Mouse (Mus musculus) stomach, embryonic 14.5 days (tissue): ENCODE results near the gene Setdb1. TPM values are rescaled to one million over a fixed set of nuclear protein-coding genes. Genes with fewer than 3 reads are reported as not detected.
A peak's percentile ranks its signal among the peaks of the same experiment; 100 is the strongest.

Source experiments
- ATAC-seq: fragments of 200-750 bp; cut with Nextera tagmentation; 2 replicates; pipeline ENCODE4 v1.8.0; 2017; ENCODE audit warnings: low read depth, moderate TSS enrichment; ENCODE audit not compliant: insufficient number of reproducible peaks, insufficient read depth, low FRiP score
- H3K27ac ChIP-seq: fragments of 300-500 bp; sonication (generic); 2 replicates; pipeline ENCODE4 v1.5.1; 2014; ENCODE audit warnings: mild to moderate bottlenecking, low read length, moderate library complexity, mixed read lengths
- H3K27me3 ChIP-seq: fragments of 300-500 bp; sonication (generic); 2 replicates; pipeline ENCODE4 v1.6.1; 2014; ENCODE audit warnings: low read length, control low read depth, mixed read lengths; ENCODE audit not compliant: control insufficient read depth, insufficient read depth
- H3K36me3 ChIP-seq: fragments of 300-500 bp; sonication (generic); 2 replicates; pipeline ENCODE4 v1.6.1; 2014; ENCODE audit warnings: mild to moderate bottlenecking, control low read depth, low read length, moderate library complexity, mixed read lengths; ENCODE audit not compliant: control insufficient read depth, insufficient read depth
- H3K4me1 ChIP-seq: fragments of 300-500 bp; sonication (generic); 2 replicates; pipeline ENCODE4 v1.6.1; 2014; ENCODE audit warnings: low read length, control low read depth, mixed read lengths; ENCODE audit not compliant: control insufficient read depth, insufficient read depth
- H3K4me2 ChIP-seq: fragments of 300-500 bp; sonication (generic); replicated peaks from 2 replicates; pipeline ENCODE4 v1.6.1; 2014; ENCODE audit warnings: low read depth, low read length, control low read depth
- H3K4me3 ChIP-seq: fragments of 300-500 bp; sonication (generic); 2 replicates; pipeline ENCODE4 v1.5.1; 2014; ENCODE audit warnings: low read depth, low read length, control low read depth
- H3K9ac ChIP-seq: fragments of 300-500 bp; sonication (generic); replicated peaks from 2 replicates; pipeline ENCODE4 v1.6.1; 2014; ENCODE audit warnings: low read depth, mild to moderate bottlenecking, control low read depth, low read length, moderate library complexity, mixed read lengths
- H3K9me3 ChIP-seq: fragments of 300-500 bp; sonication (generic); 2 replicates; pipeline ENCODE4 v1.6.1; 2016; ENCODE audit warnings: low read depth, low read length, control low read depth; ENCODE audit not compliant: control insufficient read depth
- WGBS: fragments of 180-500 bp; shearing (Covaris S2); extraction: QIAGEN DNeasy Blood & Tissue Kit; methylation state at CpG from one replicate; pipeline ENCODE4 v1.1.7; 2014; 5-methylcytosine and 5-hydroxymethylcytosine counted together
- polyA plus RNA-seq: library from polyadenylated mRNA; unstranded; fragments of >200 nt; fragmentation: Nextera tagmentation; extraction: Ambion mirVana; gene quantifications from 2 replicates; pipeline ENCODE4 v1.2.1, GENCODE M21; 2014

Setdb1 gene
- polyA plus RNA-seq, 1 experiment from 2014 or later, result 50.8 TPM

GRCm38 (mm10) chr3:95310496-95310895, 46.5 kb downstream of the Setdb1 start:
- Histone ChIP-seq H3K4me3 (no peak overlapping the region), H3K9ac (no peak overlapping the region), H3K4me2 (no peak overlapping the region), H3K27ac (no peak overlapping the region), H3K9me3 (no peaks in the 10 kb centered on the region), H3K36me3 (no peaks in the 10 kb centered on the region), H3K4me1 (no peaks in the 10 kb centered on the region), H3K27me3 (no peaks in the 10 kb centered on the region)
- WGBS, result 56% methylated on average over 3 of the region's 3 CpGs
- ATAC-seq, result no peak

- Histone ChIP-seq H3K9ac (no peak within 1 kb of the TSS), H3K4me3 (no peak within 1 kb of the TSS), H3K36me3 (no peaks in the 10 kb centered on the region), H3K4me1 (no peaks in the 10 kb centered on the region), H3K27me3 (no peaks in the 10 kb centered on the region), H3K4me2 (no peak within 1 kb of the TSS), H3K27ac (no peak within 1 kb of the TSS), H3K9me3 (no peaks in the 10 kb centered on the region)
- 57% methylated on average over 7 of the region's 7 CpGs for WGBS
- no peak for ATAC-seq
Measured at GRCm38 (mm10) chr3:95307100-95307499, 49.9 kb downstream of the Setdb1 start, which contains the start of gene Anxa9. Anxa9 (minus strand) TSS chr3:95307176.

GRCm38 (mm10) chr3:95306244-95306643, 50.8 kb downstream of the Setdb1 start:
- no peak overlapping the region for H3K9ac ChIP-seq
- H3K36me3 ChIP-seq, result no peaks in the 10 kb centered on the region
- no peaks in the 10 kb centered on the region for H3K9me3 ChIP-seq
- ATAC-seq, result no peak
- no peaks in the 10 kb centered on the region for H3K4me1 ChIP-seq
- no peaks in the 10 kb centered on the region for H3K27me3 ChIP-seq
- no peak overlapping the region for H3K4me3 ChIP-seq
- no peak overlapping the region for H3K4me2 ChIP-seq
- H3K27ac ChIP-seq, result no peak overlapping the region
- 69% methylated on average over 4 of the region's 4 CpGs for WGBS

GRCm38 (mm10) chr3:95301204-95301796, 55.7 kb downstream of the Setdb1 start:
- Histone ChIP-seq H3K4me3 (no peak overlapping the region), H3K27ac (no peak overlapping the region), H3K4me1 (no peaks in the 10 kb centered on the region), H3K4me2 (no peak overlapping the region), H3K27me3 (no peaks in the 10 kb centered on the region), H3K9me3 (no peaks in the 10 kb centered on the region), H3K9ac (no peak overlapping the region), H3K36me3 (0 out of 2 replicates have a peak, but pooled peaks cover 3% of the 10 kb centered on the region)
- 70% methylated on average over 3 of the region's 3 CpGs for WGBS
- no peak for ATAC-seq

GRCm38 (mm10) chr3:95298018-95298417, 59.0 kb downstream of the Setdb1 start:
- H3K4me3 ChIP-seq, result no peak overlapping the region
- H3K27me3 ChIP-seq, result no peaks in the 10 kb centered on the region
- H3K4me2 ChIP-seq, result no peak overlapping the region
- no peaks in the 10 kb centered on the region for H3K9me3 ChIP-seq
- no peak for ATAC-seq
- 86% methylated on average over 7 of the region's 7 CpGs for WGBS
- H3K36me3 ChIP-seq, result peaks cover 18% of the 10 kb centered on the region
- no peak overlapping the region for H3K9ac ChIP-seq
- no peak overlapping the region for H3K27ac ChIP-seq
- H3K4me1 ChIP-seq, result no peaks in the 10 kb centered on the region

- Histone ChIP-seq H3K27ac (0 out of 2 replicates have a peak overlapping the region, but pooled peaks have one; percentile 21), H3K36me3 (peaks cover 31% of the 10 kb centered on the region), H3K4me2 (no peak overlapping the region), H3K27me3 (no peaks in the 10 kb centered on the region), H3K4me1 (no peaks in the 10 kb centered on the region), H3K9me3 (no peaks in the 10 kb centered on the region), H3K4me3 (no peak overlapping the region), H3K9ac (no peak overlapping the region)
- 10% methylated on average over 5 of the region's 5 CpGs for WGBS
- 0 out of 2 replicates have a peak, but pooled peaks have one; percentile 30 for ATAC-seq
Measured at GRCm38 (mm10) chr3:95296103-95296469, 60.9 kb downstream of the Setdb1 start.

GRCm38 (mm10) chr3:95295321-95296102, 61.5 kb downstream of the Setdb1 start:
- Histone ChIP-seq H3K4me1 (no peaks in the 10 kb centered on the region), H3K36me3 (peaks cover 37% of the 10 kb centered on the region), H3K9ac (no peak overlapping the region), H3K9me3 (no peaks in the 10 kb centered on the region), H3K4me3 (no peak overlapping the region), H3K27ac (no peak overlapping the region), H3K4me2 (no peak overlapping the region), H3K27me3 (no peaks in the 10 kb centered on the region)
- WGBS, result 67% methylated on average over 11 of the region's 11 CpGs
- 0 out of 2 replicates have a peak, but pooled peaks have one; percentile 21 for ATAC-seq

- Histone ChIP-seq H3K9me3 (no peaks in the 10 kb centered on the region), H3K4me3 (no peak overlapping the region), H3K36me3 (peaks cover 40% of the 10 kb centered on the region), H3K27me3 (no peaks in the 10 kb centered on the region), H3K4me1 (no peaks in the 10 kb centered on the region), H3K4me2 (no peak overlapping the region), H3K9ac (no peak overlapping the region), H3K27ac (no peak overlapping the region)
- 74% methylated on average over 5 of the region's 5 CpGs for WGBS
- ATAC-seq, result no peak
Measured at GRCm38 (mm10) chr3:95294718-95295117, 62.3 kb downstream of the Setdb1 start.
